Mouse (Mus musculus): ENCODE data around the gene C9. TPM values are rescaled to one million over a fixed set of nuclear protein-coding genes. Genes with fewer than 3 reads are reported as not detected.

The C9 gene
- polyA plus RNA-seq (2012; rRNA removed): 2.4 and 3.5 TPM in 2 replicates

DNA sequence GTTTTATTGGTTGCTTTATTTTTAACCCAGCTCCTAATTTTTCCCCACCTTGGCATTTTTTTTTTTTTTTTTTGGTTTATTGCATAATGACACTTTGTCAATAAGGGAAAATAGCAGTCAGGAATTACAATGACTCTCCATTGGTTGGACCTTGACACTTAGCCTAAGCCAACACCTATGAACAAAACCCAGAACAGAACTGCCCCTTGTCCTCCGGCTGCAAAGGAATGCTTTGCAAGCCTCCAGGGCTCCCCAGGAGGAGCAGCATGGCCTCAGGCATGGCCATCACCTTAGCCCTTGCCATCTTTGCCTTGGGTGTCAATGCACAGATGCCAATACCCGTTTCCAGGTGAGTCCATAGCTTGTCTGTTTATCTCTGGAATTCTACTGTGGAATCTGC is at the start of gene C9:
Gene C9 (plus strand): TSS at position 193 of the 400 bp plus-strand sequence.

DNA sequence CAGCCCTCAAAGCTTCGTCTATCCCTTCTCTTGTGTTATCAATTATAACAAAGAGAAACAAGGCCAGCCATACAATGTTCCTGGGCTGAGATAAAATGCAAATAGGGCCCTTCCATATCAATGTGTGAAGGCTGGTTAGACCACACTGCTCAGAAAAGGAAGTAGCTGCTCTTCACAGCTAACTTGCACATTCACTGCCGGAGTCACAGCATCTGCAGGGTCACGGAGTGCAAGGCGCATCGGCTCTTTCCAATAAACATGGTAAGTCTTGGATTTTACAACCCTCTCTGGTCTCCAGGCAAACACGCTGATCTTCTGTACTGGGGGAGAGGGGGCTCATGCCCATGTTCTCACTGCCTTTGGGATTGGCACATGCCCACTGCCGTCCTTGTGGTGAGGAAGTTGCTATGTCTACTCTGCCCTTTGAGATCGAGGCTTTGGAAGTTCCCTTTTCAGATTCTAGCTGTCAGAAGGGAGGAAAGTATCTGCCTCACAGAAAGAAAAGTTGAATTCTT is 77.6 kb downstream of the C9 start, which contains the start of gene Fyb:
Gene Fyb (plus strand): TSS at position 201 of the 515 bp plus-strand sequence.

Other genes with a start within 250 kb of the C9 start
- 11.5 and 12.2 TPM in 2 replicates for gene Dab2, start 145.5 kb upstream of the C9 start, polyA plus RNA-seq (2012; rRNA removed)
- 11.1 and 13.2 TPM in 2 replicates for gene Fyb, start 77.5 kb downstream of the C9 start, polyA plus RNA-seq (2012; rRNA removed)